Mouse (Mus musculus) lung, adult 2 months (tissue): ENCODE results near the gene Mtmr2.

Experiments
- CTCF ChIP-seq: fragments of 200-500 bp; IDR thresholded peaks from 2 replicates; pipeline ENCODE4 v1.5.1; 2011; ENCODE audit warnings: mild to moderate bottlenecking, low read length, control low read depth; ENCODE audit not compliant: insufficient read depth
- POLR2A ChIP-seq: fragments of 200-500 bp; IDR thresholded peaks from 2 replicates; pipeline ENCODE4 v1.6.1; 2011; ENCODE audit warnings: low read depth, mild to moderate bottlenecking, control low read depth, low read length, borderline replicate concordance; ENCODE audit errors: extremely low read depth

DNA sequence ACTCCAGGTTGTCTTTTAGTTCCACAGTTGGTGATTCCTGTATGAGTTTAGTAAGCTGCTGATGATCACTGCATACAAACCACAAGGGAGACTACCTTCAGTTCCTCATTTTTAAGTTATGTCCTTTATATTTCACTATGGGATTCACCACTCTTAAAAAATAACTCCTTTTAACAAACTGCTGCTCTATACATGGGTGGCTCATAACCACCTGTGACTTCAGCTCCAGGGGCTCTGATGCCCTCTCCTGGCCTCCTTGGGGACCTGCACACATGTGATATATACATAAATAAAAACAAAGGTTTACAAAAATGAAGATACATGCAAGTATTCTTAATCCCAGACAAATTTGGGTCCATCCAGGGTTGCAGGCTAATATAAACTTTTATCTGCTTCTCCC lies 61.7 kb downstream of the Mtmr2 start:
- TF ChIP-seq CTCF (0 out of 2 replicates have a peak, but pooled peaks have one; percentile 23), POLR2A (no peak)
